Mouse (Mus musculus) leukemia stem cell, adult 10-12 weeks (primary cell): ENCODE data around the gene Gm6460. TPM values are rescaled to one million over a fixed set of nuclear protein-coding genes. Genes with fewer than 3 reads are reported as not detected.

Experiments used
- polyA plus RNA-seq: library from polyadenylated mRNA; stranded (reverse); fragments of >175 nt; gene quantifications from 2 replicates; pipeline ENCODE4 v1.2.3, GENCODE M21; 2012; ENCODE audit warnings: low replicate concordance

The Gm6460 gene
- polyA plus RNA-seq: not detected in 2 replicates

GRCm38 (mm10) chr5:11594613-11595012 is at the start of gene Gm6460:
Gene Gm6460, plus strand, starts transcription at chr5:11594913.

Other genes starting within 250 kb of the Gm6460 start
- gene Gm8897, start 178.5 kb upstream of the Gm6460 start, polyA plus RNA-seq: not detected in 2 replicates
- not detected in 2 replicates for gene Gm8906, start 92.2 kb upstream of the Gm6460 start, polyA plus RNA-seq
- not detected in 2 replicates for gene Gm8922, start 87.0 kb downstream of the Gm6460 start, polyA plus RNA-seq
- not detected in 2 replicates for gene Gm8926, start 175.6 kb downstream of the Gm6460 start, polyA plus RNA-seq